Mouse (Mus musculus) heart, embryonic 10.5 days (tissue): ENCODE measurements around the gene Kncn. TPM values are rescaled to one million over a fixed set of nuclear protein-coding genes. Genes with fewer than 3 reads are reported as not detected.

Experiments used
- DNase-seq: peaks from one replicate; pipeline ENCODE4 v3.0.0-alpha.2; 2017; ENCODE audit warnings: low spot score
- H3K27ac ChIP-seq: fragments of 300-500 bp; sonication (generic); 2 replicates; pipeline ENCODE4 v1.5.1; 2016; ENCODE audit warnings: mild to moderate bottlenecking
- H3K27me3 ChIP-seq: fragments of 300-500 bp; sonication (generic); 2 replicates; pipeline ENCODE4 v1.6.1; 2016; ENCODE audit warnings: mild to moderate bottlenecking; ENCODE audit not compliant: poor library complexity, insufficient read depth, severe bottlenecking
- H3K36me3 ChIP-seq: fragments of 300-500 bp; sonication (generic); 2 replicates; pipeline ENCODE4 v1.6.1; 2016; ENCODE audit warnings: mild to moderate bottlenecking, moderate library complexity
- H3K4me1 ChIP-seq: fragments of 300-500 bp; sonication (generic); 2 replicates; pipeline ENCODE4 v1.6.1; 2016; ENCODE audit warnings: mild to moderate bottlenecking
- H3K4me3 ChIP-seq: fragments of 300-500 bp; sonication (generic); 2 replicates; pipeline ENCODE4 v1.5.1; 2016; ENCODE audit warnings: mild to moderate bottlenecking, moderate library complexity
- H3K9me3 ChIP-seq: fragments of 300-500 bp; sonication (generic); 2 replicates; pipeline ENCODE4 v1.6.1; 2016; ENCODE audit warnings: mild to moderate bottlenecking, moderate library complexity
- WGBS: fragments of 180-500 bp; shearing (Covaris S2); methylation state at CpG from one replicate; pipeline ENCODE4 v1.1.7; 2016; 5-methylcytosine and 5-hydroxymethylcytosine counted together
- polyA plus RNA-seq: library from polyadenylated mRNA; unstranded; fragments of >200 nt; fragmentation: Nextera tagmentation; extraction: Ambion mirVana; gene quantifications from 2 replicates; pipeline ENCODE4 v1.2.1, GENCODE M21; 2016

Kncn gene
- polyA plus RNA-seq: not detected in 2 replicates

DNA sequence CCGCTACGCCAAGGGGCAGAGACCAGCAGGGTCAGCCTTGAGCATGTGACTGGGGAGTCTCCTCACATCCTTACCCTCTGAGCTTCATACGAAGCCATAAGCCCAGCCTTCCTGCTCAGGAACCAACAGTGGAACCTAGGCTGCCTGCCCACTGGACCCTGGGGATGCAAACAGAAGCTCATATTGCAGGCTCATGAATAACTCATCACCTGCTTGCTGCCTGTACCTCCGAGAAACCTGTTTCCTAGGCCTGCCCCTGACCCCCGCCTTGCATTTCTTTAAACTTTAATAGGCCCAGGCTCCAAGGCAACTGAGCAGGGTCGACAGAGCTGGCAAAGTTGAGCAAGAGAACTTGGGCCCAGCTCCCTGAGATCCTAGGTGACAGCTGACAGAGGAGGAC, at the start of gene Kncn:
TSS of gene Kncn (plus strand) at position 379 of the 400 bp plus-strand sequence.
- Histone ChIP-seq H3K27me3 (peaks cover 63% of the 10 kb centered on the region), H3K4me1 (peaks cover 2% of the 10 kb centered on the region), H3K4me3 (no peak within 1 kb of the TSS), H3K36me3 (no peaks in the 10 kb centered on the region), H3K9me3 (no peaks in the 10 kb centered on the region), H3K27ac (no peak within 1 kb of the TSS)
- DNase-seq: no peak
- 72% methylated on average over 6 of the region's 6 CpGs for WGBS

DNA sequence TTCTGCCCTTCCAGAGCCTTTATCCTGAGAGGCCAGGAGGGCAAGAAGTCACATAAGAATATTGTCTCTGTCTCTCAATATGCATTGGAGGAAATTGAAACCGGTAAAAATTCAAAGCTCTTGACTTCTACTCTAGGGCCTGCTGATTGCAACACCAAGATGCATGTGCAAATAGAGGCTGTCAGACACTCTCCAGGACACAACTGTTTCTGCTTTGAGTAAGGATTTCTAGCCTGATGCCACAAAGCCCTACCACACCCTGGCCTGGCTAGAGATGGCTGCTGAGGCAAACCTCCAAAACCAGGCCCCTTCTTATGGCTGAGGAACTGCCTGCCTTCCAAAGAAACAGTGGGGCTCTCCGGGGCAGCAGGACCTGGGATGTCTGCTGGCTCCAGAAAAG, 48.6 kb upstream of the Kncn start:
- Histone ChIP-seq H3K36me3 (peaks cover 40% of the 10 kb centered on the region), H3K9me3 (no peaks in the 10 kb centered on the region), H3K4me3 (no peak overlapping the region), H3K4me1 (peaks cover 6% of the 10 kb centered on the region), H3K27ac (no peak overlapping the region), H3K27me3 (0 out of 2 replicates have a peak, but pooled peaks cover 5% of the 10 kb centered on the region)
- 79% methylated on average over 2 of the region's 2 CpGs for WGBS
- DNase-seq: no peak

DNA sequence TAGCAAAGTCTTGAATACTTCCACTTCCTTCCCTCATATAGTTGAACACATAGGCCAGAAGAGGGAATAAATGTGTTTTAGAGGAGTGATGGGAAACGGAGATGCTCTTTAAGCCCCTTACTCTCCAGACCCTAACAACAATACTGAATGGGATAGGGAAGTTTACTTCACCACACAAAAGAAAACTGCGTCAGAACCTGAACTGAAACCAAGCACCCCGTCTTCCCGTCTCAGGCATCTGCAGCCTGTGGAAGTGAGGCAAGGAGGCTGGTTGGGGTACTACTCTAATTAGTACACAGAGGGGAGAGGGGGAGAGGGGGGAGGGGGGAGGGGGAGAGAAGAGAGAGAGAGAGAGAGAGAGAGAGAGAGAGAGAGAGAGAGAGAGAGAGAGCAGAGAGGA, 46.0 kb upstream of the Kncn start:
- Histone ChIP-seq H3K4me1 (peaks cover 6% of the 10 kb centered on the region), H3K4me3 (peak overlapping the region; percentile 89), H3K27ac (no peak overlapping the region), H3K36me3 (peaks cover 20% of the 10 kb centered on the region; the same call in 1 of the 2 replicates), H3K9me3 (no peaks in the 10 kb centered on the region), H3K27me3 (no peaks in the 10 kb centered on the region)
- WGBS: 78% methylated on average over 4 of the region's 4 CpGs
- DNase-seq: no peak

DNA sequence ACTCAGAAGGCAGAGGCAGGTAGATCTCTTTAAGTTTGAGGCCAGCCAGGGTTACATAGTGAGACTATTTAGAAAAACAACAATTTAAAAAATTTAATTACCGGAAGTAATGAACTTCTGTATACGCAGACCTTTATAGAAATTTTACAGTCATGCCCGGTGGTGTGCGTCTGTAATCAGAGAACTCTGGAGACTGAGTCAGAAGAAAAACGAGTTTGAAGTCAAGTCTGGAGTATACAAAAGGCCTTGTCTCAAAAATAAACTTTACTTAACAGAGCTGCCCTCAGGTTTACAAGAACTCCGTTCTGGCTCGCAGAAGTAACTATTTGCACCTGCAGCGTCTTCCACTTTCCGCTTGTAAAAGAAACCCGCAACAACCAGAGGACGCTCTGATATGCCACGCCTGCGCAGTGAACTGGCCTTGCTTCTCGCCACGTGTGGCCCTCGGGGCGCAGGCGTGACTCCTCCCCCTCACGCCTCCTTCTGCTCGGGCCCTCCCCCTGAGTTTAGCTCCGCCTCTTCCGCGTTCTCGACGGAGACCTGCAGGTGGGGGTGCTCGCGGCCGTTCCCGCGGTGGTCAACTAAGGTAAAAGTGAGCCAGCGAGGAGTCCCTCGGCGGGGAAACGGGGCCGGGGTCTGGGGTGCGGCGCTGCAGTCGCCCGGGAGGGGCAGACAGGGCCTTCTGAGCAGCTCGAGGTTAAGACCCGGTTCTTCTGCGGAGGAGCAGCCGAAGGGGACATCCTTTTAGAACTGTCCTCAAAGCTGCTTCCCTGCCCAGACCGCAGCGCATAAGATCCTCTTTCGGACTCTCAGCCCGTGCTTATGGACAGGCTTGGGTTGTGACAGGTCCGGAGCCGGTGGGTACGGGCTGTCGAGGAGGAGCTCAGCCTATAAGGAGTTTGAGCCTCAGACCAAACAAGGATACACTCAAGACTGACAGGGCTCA, 45.2 kb upstream of the Kncn start, which contains the start of gene Mknk1:
TSS of gene Mknk1 (plus strand) at position 503 of the 946 bp plus-strand sequence.
- peaks cover 14% of the 10 kb centered on the region; the same call in 1 of the 2 replicates for H3K36me3 ChIP-seq
- H3K9me3 ChIP-seq: no peaks in the 10 kb centered on the region
- WGBS: 2% methylated on average over 51 of the region's 51 CpGs
- H3K4me1 ChIP-seq: peaks cover 6% of the 10 kb centered on the region
- peak; percentile 96 for DNase-seq
- H3K4me3 ChIP-seq: peak within 1 kb of the TSS; percentile 89
- H3K27ac ChIP-seq: peak within 1 kb of the TSS; percentile 90
- no peaks in the 10 kb centered on the region for H3K27me3 ChIP-seq

DNA sequence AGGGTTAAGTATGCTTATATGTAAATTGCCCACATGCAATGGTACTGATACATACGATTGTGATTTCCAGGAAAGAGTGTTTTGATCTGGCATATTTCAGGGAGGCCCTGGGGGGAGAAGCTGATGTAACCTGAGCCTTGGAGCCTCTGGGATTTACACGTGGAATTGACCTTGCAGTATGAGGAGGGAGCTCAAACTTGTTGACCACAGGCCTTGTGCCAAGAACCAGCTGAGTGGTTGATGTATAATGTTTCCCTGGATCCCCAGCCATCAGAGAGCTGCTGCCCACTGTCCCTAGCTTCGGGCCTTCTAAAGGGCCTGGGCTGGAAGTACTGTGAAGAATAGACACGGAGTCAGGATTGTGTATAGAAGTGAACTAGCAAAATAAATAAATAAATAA, 44.2 kb upstream of the Kncn start:
- no peak for DNase-seq
- Histone ChIP-seq H3K27ac (no peak overlapping the region), H3K9me3 (no peaks in the 10 kb centered on the region), H3K27me3 (no peaks in the 10 kb centered on the region), H3K4me1 (peaks cover 6% of the 10 kb centered on the region), H3K36me3 (peaks cover 5% of the 10 kb centered on the region; the same call in 1 of the 2 replicates), H3K4me3 (peak overlapping the region; percentile 89)
- 65% methylated on average over 4 of the region's 4 CpGs for WGBS

DNA sequence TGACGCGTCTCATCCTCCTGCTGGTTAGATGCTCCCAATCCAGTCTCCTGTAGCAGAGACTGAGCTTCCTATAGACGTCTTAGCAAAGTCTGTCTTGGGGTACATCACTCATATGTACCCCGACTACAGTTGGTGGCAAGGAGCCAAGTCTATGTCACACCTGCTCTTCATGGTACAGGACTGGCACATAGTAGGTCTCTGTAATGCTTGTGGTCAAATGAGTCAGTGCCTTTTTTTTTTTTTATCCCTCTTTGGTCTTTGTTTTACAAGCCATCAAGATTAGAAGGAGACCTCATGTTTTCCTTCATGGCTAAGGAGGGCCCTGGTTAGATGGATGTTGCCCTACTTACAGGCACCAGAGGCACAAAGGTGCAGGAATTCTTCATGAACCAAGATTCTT, 43.4 kb upstream of the Kncn start:
- H3K27ac ChIP-seq: no peak overlapping the region
- H3K36me3 ChIP-seq: no peaks in the 10 kb centered on the region
- no peak overlapping the region for H3K4me3 ChIP-seq
- WGBS: 88% methylated on average over 4 of the region's 4 CpGs
- no peaks in the 10 kb centered on the region for H3K9me3 ChIP-seq
- H3K4me1 ChIP-seq: peaks cover 6% of the 10 kb centered on the region
- H3K27me3 ChIP-seq: no peaks in the 10 kb centered on the region
- DNase-seq: no peak

DNA sequence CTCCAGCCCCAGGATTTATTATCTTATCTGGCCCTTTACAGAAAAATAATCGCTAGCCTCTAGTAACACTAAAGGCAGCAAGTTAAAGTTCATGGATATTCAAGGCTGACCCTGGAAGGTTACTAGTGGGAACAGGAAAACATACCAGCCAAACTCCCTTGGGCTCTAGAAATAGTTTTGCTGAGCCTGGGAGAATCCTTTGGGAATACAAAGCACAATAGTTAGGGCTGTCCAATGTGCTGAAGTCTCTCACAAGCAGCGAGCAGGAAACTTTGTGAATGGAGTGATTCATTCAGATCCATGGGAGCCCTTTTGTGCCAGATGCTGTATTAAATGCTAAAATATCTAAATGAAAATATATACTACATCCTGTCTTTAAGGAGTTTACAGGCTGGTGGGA, 37.5 kb upstream of the Kncn start:
- Histone ChIP-seq H3K27me3 (no peaks in the 10 kb centered on the region), H3K27ac (no peak overlapping the region), H3K4me1 (peaks cover 30% of the 10 kb centered on the region), H3K4me3 (no peak overlapping the region), H3K36me3 (peaks cover 10% of the 10 kb centered on the region; the same call in 1 of the 2 replicates), H3K9me3 (no peaks in the 10 kb centered on the region)
- 50% methylated on average over 2 of the region's 2 CpGs for WGBS
- no peak for DNase-seq

DNA sequence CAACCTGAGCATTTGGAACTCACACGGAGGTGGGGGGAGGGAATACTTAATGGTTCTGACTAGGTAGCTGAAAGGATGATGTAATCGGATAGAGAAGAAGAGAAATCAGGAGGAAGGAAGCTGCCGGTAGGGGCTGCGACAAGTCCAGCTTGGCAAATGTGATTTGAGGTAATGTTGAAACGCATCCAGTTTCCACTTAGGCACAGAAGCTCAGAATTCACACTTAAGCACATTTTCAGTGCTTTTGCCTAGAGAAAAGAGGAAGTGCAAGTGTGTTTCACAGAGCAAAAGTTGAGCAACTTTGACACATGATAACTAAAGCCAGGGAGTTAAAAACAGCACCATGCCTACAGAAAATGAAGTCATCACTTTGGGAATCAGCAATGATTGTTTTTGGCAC, 36.8 kb upstream of the Kncn start:
- Histone ChIP-seq H3K27ac (no peak overlapping the region), H3K4me1 (peaks cover 32% of the 10 kb centered on the region), H3K4me3 (no peak overlapping the region), H3K9me3 (no peaks in the 10 kb centered on the region), H3K27me3 (no peaks in the 10 kb centered on the region), H3K36me3 (peaks cover 15% of the 10 kb centered on the region; the same call in 1 of the 2 replicates)
- no peak for DNase-seq
- 40% methylated on average over 5 of the region's 5 CpGs for WGBS

DNA sequence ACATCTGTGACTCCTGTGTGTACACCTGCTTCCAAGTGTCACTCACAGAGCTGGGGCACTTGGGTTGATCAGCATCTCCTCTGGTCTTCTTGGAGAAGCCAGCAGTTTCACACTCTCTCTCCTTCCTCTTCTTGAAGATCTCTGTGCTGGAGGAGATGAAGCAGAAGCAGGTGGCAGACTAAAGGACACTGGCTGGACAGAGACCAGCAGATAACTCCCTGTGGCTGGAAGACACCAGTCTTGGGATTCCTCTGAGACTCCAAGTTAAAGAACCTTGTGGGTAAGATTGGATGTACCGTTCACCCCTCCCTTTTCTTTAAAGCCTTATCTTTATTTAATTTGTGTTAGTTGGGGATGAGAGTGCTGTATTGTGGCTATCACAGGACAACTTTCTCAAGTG, 36.1 kb upstream of the Kncn start:
- Histone ChIP-seq H3K9me3 (no peaks in the 10 kb centered on the region), H3K4me1 (peaks cover 32% of the 10 kb centered on the region), H3K27me3 (no peaks in the 10 kb centered on the region), H3K4me3 (no peak overlapping the region), H3K27ac (peak overlapping the region; percentile 67; the same call in 1 of the 2 replicates), H3K36me3 (peaks cover 17% of the 10 kb centered on the region; the same call in 1 of the 2 replicates)
- no peak for DNase-seq
- 70% methylated on average over 1 of the region's 1 CpGs for WGBS

DNA sequence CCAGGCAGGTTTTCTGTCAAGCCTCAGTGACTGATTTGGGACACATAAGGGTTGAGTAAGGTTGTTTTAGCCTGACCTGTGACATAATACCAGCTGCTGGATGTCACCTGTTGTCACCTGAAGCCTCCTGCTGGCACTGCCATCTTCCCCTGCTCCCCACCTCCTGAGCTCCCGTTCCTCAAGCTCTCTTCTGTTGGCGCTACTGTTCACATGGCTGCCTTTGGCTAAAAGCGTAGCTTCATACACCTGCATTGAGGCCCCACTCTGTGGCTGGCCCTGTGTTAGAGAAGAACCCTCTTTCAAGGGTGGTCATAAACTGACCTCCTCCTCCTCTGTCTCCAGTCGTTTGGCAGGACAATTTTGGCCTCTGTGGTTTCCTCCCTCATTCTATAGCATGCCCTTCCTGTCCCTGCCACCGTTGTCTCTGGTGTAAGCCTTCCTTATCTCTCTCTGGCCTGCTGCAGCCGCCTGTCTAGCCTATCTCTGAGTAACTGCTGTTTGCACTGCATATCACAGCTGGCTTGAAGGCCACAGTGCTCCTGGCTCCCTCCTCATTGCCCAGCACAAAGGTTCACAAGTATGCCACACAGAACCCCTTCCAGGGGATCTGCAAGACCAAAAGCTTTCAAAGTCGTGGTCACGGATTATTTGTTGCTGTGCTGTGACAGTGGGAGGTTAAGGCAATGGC, 35.1 kb upstream of the Kncn start:
- 32% methylated on average over 8 of the region's 8 CpGs for WGBS
- H3K36me3 ChIP-seq: peaks cover 19% of the 10 kb centered on the region; the same call in 1 of the 2 replicates
- H3K9me3 ChIP-seq: no peaks in the 10 kb centered on the region
- DNase-seq: peak; percentile 95
- peak overlapping the region; percentile 67 for H3K27ac ChIP-seq
- H3K27me3 ChIP-seq: no peaks in the 10 kb centered on the region
- H3K4me3 ChIP-seq: no peak overlapping the region
- peaks cover 32% of the 10 kb centered on the region for H3K4me1 ChIP-seq

DNA sequence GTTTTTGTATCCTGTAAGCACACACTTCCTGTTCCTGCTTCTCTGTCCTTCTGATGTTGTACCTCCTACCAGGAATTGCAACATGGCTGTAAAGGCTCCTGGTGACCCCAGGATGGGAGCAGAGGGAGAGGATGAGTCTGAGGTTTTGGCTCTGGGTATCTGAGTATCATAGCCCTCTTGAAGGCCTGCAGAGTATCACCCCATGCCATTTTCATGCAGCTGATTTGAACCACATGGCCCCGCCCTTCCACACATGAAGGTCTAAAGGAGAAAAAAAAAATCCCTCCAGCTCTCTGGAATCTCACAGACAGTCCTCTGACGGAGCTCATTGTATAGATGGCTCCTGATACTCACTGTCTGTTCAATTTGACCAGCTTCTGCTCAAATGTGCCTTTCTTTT, 34.1 kb upstream of the Kncn start:
- H3K9me3 ChIP-seq: no peaks in the 10 kb centered on the region
- DNase-seq: no peak
- peaks cover 19% of the 10 kb centered on the region; the same call in 1 of the 2 replicates for H3K36me3 ChIP-seq
- no peak overlapping the region for H3K4me3 ChIP-seq
- no peak overlapping the region for H3K27ac ChIP-seq
- WGBS: 63% methylated on average over 2 of the region's 2 CpGs
- H3K4me1 ChIP-seq: peaks cover 39% of the 10 kb centered on the region
- no peaks in the 10 kb centered on the region for H3K27me3 ChIP-seq

DNA sequence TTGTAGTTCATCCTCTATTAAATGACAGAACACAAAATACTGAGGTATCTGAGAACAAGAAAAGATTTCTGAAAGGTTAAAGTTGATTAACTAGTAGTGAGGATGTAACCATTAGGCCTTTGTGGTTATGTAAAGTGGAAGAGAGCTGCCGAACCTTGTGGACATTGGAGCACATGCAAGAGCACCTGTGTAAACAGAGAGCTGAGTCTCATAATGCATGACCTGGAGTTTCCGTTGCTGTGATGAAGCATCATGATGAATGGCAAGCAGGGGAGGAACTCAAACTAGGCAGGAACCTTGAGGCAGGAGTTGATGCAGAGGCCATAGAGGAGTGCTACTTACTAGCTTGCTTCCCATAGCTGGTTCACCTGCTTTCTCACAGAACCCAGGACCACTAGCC, 33.6 kb upstream of the Kncn start:
- Histone ChIP-seq H3K9me3 (no peaks in the 10 kb centered on the region), H3K36me3 (peaks cover 19% of the 10 kb centered on the region; the same call in 1 of the 2 replicates), H3K4me1 (peaks cover 45% of the 10 kb centered on the region), H3K4me3 (no peak overlapping the region), H3K27ac (no peak overlapping the region), H3K27me3 (no peaks in the 10 kb centered on the region)
- DNase-seq: no peak
- 81% methylated on average over 2 of the region's 2 CpGs for WGBS

DNA sequence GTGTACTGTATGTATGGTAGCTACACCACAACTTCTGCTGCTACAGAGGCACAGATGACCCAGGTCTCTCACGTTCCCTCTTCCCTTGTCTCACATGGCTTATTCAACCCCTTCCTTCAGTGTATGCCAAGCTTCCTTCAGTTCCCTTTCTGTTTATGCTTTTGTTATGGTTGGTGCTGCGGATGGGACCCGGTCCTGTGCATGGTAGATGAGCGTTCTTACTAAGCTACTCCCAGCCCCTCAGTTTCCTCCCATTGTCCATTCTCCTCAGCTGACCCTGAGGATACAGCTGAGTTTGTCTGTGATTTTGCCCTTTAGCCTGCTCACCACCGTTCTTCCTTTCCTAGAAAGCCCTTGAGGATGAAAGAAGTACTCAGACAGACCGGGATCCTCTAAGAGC, 32.6 kb upstream of the Kncn start:
- no peak overlapping the region for H3K27ac ChIP-seq
- H3K27me3 ChIP-seq: no peaks in the 10 kb centered on the region
- no peaks in the 10 kb centered on the region for H3K9me3 ChIP-seq
- H3K4me1 ChIP-seq: peaks cover 54% of the 10 kb centered on the region
- WGBS: 68% methylated on average over 6 of the region's 6 CpGs
- no peak for DNase-seq
- H3K4me3 ChIP-seq: no peak overlapping the region
- H3K36me3 ChIP-seq: peaks cover 19% of the 10 kb centered on the region; the same call in 1 of the 2 replicates
